Mouse (Mus musculus) lung, embryonic 16.5 days (tissue): ENCODE data around the gene Lrmda. TPM values are rescaled to one million over a fixed set of nuclear protein-coding genes. Genes with fewer than 3 reads are reported as not detected.

Experiments used
- ATAC-seq: fragments of 200-750 bp; cut with Nextera tagmentation; 2 replicates; pipeline ENCODE4 v1.8.0; 2017; ENCODE audit warnings: low read depth, mild to moderate bottlenecking, moderate library complexity
- H3K27ac ChIP-seq: fragments of 300-500 bp; sonication (generic); 2 replicates; pipeline ENCODE4 v1.5.1; 2014; ENCODE audit warnings: mild to moderate bottlenecking, control low read depth, low read length
- H3K27me3 ChIP-seq: fragments of 300-500 bp; sonication (generic); 2 replicates; pipeline ENCODE4 v1.6.1; 2014; ENCODE audit warnings: low read depth, low read length, mixed read lengths; ENCODE audit not compliant: control insufficient read depth, insufficient read depth
- H3K36me3 ChIP-seq: fragments of 300-500 bp; sonication (generic); 2 replicates; pipeline ENCODE4 v1.6.1; 2014; ENCODE audit warnings: low read length; ENCODE audit not compliant: control insufficient read depth, insufficient read depth
- H3K4me1 ChIP-seq: fragments of 300-500 bp; sonication (generic); replicated peaks from 2 replicates; pipeline ENCODE4 v1.6.1; 2014; ENCODE audit warnings: low read length, mixed read lengths; ENCODE audit not compliant: control insufficient read depth, insufficient read depth
- H3K4me2 ChIP-seq: fragments of 300-500 bp; sonication (generic); 2 replicates; pipeline ENCODE4 v1.6.1; 2014; ENCODE audit warnings: low read depth, low read length, control low read depth
- H3K4me3 ChIP-seq: fragments of 300-500 bp; sonication (generic); 2 replicates; pipeline ENCODE4 v1.5.1; 2014; ENCODE audit warnings: mild to moderate bottlenecking, low read length, control low read depth
- H3K9ac ChIP-seq: fragments of 300-500 bp; sonication (generic); 2 replicates; pipeline ENCODE4 v1.6.1; 2014; ENCODE audit warnings: low read length, control low read depth
- H3K9me3 ChIP-seq: fragments of 300-500 bp; sonication (generic); 2 replicates; pipeline ENCODE4 v1.6.1; 2016; ENCODE audit warnings: low read length; ENCODE audit not compliant: control insufficient read depth
- WGBS: fragments of 180-500 bp; shearing (Covaris S2); extraction: QIAGEN DNeasy Blood & Tissue Kit; methylation state at CpG from one replicate; pipeline ENCODE4 v1.1.7; 2014; 5-methylcytosine and 5-hydroxymethylcytosine counted together
- polyA plus RNA-seq: library from polyadenylated mRNA; unstranded; fragments of >200 nt; fragmentation: Nextera tagmentation; extraction: Ambion mirVana; gene quantifications from 2 replicates; pipeline ENCODE4 v1.2.1, GENCODE M21; 2015

Lrmda gene
- polyA plus RNA-seq, 1 experiment from 2014 or later: 1.2 TPM

GRCm38 (mm10) chr14:22004943-22005342 is 14.6 kb upstream of the Lrmda start:
- no peak overlapping the region for H3K4me3 ChIP-seq
- no peak overlapping the region for H3K4me2 ChIP-seq
- no peak overlapping the region for H3K27ac ChIP-seq
- H3K9ac ChIP-seq: no peak overlapping the region
- WGBS: 82% methylated on average over 4 of the region's 4 CpGs
- no peak for ATAC-seq
- H3K27me3 ChIP-seq: no peaks in the 10 kb centered on the region
- no peaks in the 10 kb centered on the region; the same call in 1 of the 2 replicates for H3K4me1 ChIP-seq
- no peaks in the 10 kb centered on the region for H3K36me3 ChIP-seq
- H3K9me3 ChIP-seq: no peaks in the 10 kb centered on the region

- peak; percentile 45; the same call in 1 of the 2 replicates for ATAC-seq
Measured at GRCm38 (mm10) chr14:22007006-22007405, 12.5 kb upstream of the Lrmda start.

GRCm38 (mm10) chr14:22014315-22014714 is 5.2 kb upstream of the Lrmda start:
- no peak for ATAC-seq
- 73% methylated on average over 5 of the region's 5 CpGs for WGBS
- no peaks in the 10 kb centered on the region; the same call in 1 of the 2 replicates for H3K27me3 ChIP-seq

More at GRCm38 (mm10) chr14:22007006-22007405, 12.5 kb upstream of the Lrmda start:
- Histone ChIP-seq H3K4me1 (no peaks in the 10 kb centered on the region; the same call in 1 of the 2 replicates), H3K27me3 (no peaks in the 10 kb centered on the region), H3K36me3 (no peaks in the 10 kb centered on the region), H3K9me3 (no peaks in the 10 kb centered on the region), H3K4me3 (no peak overlapping the region), H3K9ac (no peak overlapping the region), H3K4me2 (no peak overlapping the region), H3K27ac (no peak overlapping the region)
- 75% methylated on average over 6 of the region's 6 CpGs for WGBS

GRCm38 (mm10) chr14:22014781-22015180 is 4.7 kb upstream of the Lrmda start:
- Histone ChIP-seq H3K36me3 (no peaks in the 10 kb centered on the region), H3K27me3 (no peaks in the 10 kb centered on the region; the same call in 1 of the 2 replicates), H3K4me3 (no peak overlapping the region), H3K9ac (no peak overlapping the region), H3K4me1 (peaks cover 19% of the 10 kb centered on the region), H3K4me2 (no peak overlapping the region), H3K9me3 (no peaks in the 10 kb centered on the region), H3K27ac (peak overlapping the region; percentile 39)
- peak; percentile 65 for ATAC-seq
- WGBS: 29% methylated on average over 4 of the region's 4 CpGs

More at GRCm38 (mm10) chr14:22014315-22014714, 5.2 kb upstream of the Lrmda start:
- peaks cover 16% of the 10 kb centered on the region for H3K4me1 ChIP-seq
- no peak overlapping the region for H3K4me3 ChIP-seq
- no peaks in the 10 kb centered on the region for H3K36me3 ChIP-seq
- peak overlapping the region; percentile 39 for H3K27ac ChIP-seq
- no peak overlapping the region for H3K9ac ChIP-seq
- no peaks in the 10 kb centered on the region for H3K9me3 ChIP-seq
- H3K4me2 ChIP-seq: no peak overlapping the region

GRCm38 (mm10) chr14:22017011-22017410 is 2.5 kb upstream of the Lrmda start:
- Histone ChIP-seq H3K4me1 (peaks cover 25% of the 10 kb centered on the region), H3K9me3 (no peaks in the 10 kb centered on the region), H3K9ac (no peak overlapping the region), H3K36me3 (no peaks in the 10 kb centered on the region), H3K27me3 (no peaks in the 10 kb centered on the region; the same call in 1 of the 2 replicates), H3K4me2 (no peak overlapping the region), H3K4me3 (no peak overlapping the region), H3K27ac (no peak overlapping the region)
- WGBS: 17% methylated on average over 5 of the region's 5 CpGs
- no peak for ATAC-seq

GRCm38 (mm10) chr14:22019949-22020845 is 685 bp downstream of the Lrmda start:
- H3K36me3 ChIP-seq: no peaks in the 10 kb centered on the region
- H3K27me3 ChIP-seq: no peaks in the 10 kb centered on the region; the same call in 1 of the 2 replicates
- peak overlapping the region; percentile 56 for H3K4me3 ChIP-seq
- peak overlapping the region; percentile 96 for H3K4me2 ChIP-seq
- no peak; the same call in 1 of the 2 replicates for ATAC-seq
- peak overlapping the region; percentile 80 for H3K27ac ChIP-seq
- peaks cover 25% of the 10 kb centered on the region for H3K4me1 ChIP-seq
- WGBS: 41% methylated on average over 12 of the region's 12 CpGs
- H3K9me3 ChIP-seq: no peaks in the 10 kb centered on the region
- H3K9ac ChIP-seq: peak overlapping the region; percentile 77

GRCm38 (mm10) chr14:22020885-22021284 is 1.4 kb downstream of the Lrmda start:
- no peaks in the 10 kb centered on the region for H3K36me3 ChIP-seq
- no peak overlapping the region for H3K27ac ChIP-seq
- no peaks in the 10 kb centered on the region for H3K9me3 ChIP-seq
- no peak overlapping the region for H3K4me3 ChIP-seq
- peaks cover 25% of the 10 kb centered on the region for H3K4me1 ChIP-seq
- WGBS: 38% methylated on average over 2 of the region's 2 CpGs
- no peak for ATAC-seq
- no peak overlapping the region for H3K4me2 ChIP-seq
- no peak overlapping the region for H3K9ac ChIP-seq
- H3K27me3 ChIP-seq: no peaks in the 10 kb centered on the region; the same call in 1 of the 2 replicates

GRCm38 (mm10) chr14:22023533-22023932 is 4.0 kb downstream of the Lrmda start:
- ATAC-seq: no peak
- no peaks in the 10 kb centered on the region for H3K9me3 ChIP-seq
- no peak overlapping the region for H3K27ac ChIP-seq
- H3K4me1 ChIP-seq: peaks cover 13% of the 10 kb centered on the region
- no peak overlapping the region for H3K4me3 ChIP-seq
- 72% methylated on average over 4 of the region's 4 CpGs for WGBS
- H3K9ac ChIP-seq: no peak overlapping the region
- H3K36me3 ChIP-seq: no peaks in the 10 kb centered on the region
- H3K4me2 ChIP-seq: no peak overlapping the region
- H3K27me3 ChIP-seq: no peaks in the 10 kb centered on the region

- H3K4me2 ChIP-seq: no peak overlapping the region
- H3K36me3 ChIP-seq: no peaks in the 10 kb centered on the region
- H3K27me3 ChIP-seq: no peaks in the 10 kb centered on the region
- no peaks in the 10 kb centered on the region for H3K9me3 ChIP-seq
- no peak overlapping the region for H3K27ac ChIP-seq
- no peak overlapping the region for H3K4me3 ChIP-seq
- no peak overlapping the region for H3K9ac ChIP-seq
- WGBS: 60% methylated on average over 3 of the region's 3 CpGs
- no peak; the same call in 1 of the 2 replicates for ATAC-seq
- 0 out of 2 replicates have a peak, but pooled peaks cover 4% of the 10 kb centered on the region for H3K4me1 ChIP-seq
Measured at GRCm38 (mm10) chr14:22035900-22036299, 16.4 kb downstream of the Lrmda start.
